In the genomic region with DNA sequence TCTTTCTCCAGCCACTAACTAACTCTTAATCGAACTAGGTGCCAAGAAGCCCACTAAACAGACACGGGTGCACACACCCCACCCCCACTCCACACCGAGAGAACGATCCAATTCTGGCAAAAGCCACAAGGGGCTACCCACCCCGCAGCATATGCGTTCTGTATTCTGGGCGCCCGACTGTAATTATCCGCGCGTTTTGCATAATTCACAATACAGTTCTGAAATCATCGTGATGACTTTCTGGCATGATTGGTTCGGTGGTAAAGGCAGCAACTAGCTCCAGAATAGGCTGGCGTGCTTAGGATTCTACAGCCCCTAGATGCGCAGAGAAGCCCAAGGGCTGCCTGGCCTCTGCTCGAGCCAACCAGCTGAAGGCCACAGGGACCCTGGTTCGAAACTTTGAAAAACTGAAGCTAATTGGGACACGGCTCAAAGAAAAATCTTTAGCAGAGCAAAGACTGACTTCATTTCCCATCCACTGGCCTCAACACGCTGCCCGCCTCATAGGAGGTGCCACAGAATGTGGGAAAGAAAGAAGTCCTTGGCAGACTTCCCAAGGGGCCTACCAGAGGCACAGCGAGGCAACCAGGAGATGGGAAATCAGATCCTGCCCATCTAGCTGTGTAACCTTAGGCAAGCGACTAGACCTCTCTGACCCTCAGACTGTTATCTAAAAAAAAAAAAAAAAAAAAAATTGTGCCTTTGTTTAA, we compare ENCODE assay signal across 24 mouse cellular contexts. TPM values are rescaled to one million over a fixed set of nuclear protein-coding genes. Genes with fewer than 3 reads are reported as not detected.
A peak's percentile ranks its signal among the peaks of the same experiment; 100 is the strongest.
DNase-seq lines count a peak whose midpoint lies in the region; ATAC-seq lines count a peak whose summit lies in the region.
"Had no signal": no experiment of that assay in that cellular context is flagged by ENCODE, and none has a peak within 500 bp of the region (broad histone marks: within the 10 kb centered on the region; RNA-seq: fewer than 3 reads in every experiment).

No protein-coding gene starts in this region.

- peaks cover 4% of the 10 kb centered on the region; the same call in 1 of the 2 replicates for H3K27me3 ChIP-seq in forebrain, embryonic 14.5 days (replicated peaks; ENCODE audit: control insufficient read depth, insufficient read depth, low read length)

- H3K9me3 ChIP-seq in forebrain, embryonic 14.5 days (replicated peaks; ENCODE audit: control insufficient read depth, low read length): no peaks in the 10 kb centered on the region
- H3K9me3 ChIP-seq: embryonic facial prominence, embryonic 15.5 days; heart, embryonic 15.5 days; neural tube, embryonic 12.5 days; stomach, embryonic 15.5 days had no signal

- H3K9ac ChIP-seq in forebrain, embryonic 14.5 days (ENCODE audit: low read length): peak overlapping the region; percentile 90
- H3K9ac ChIP-seq: embryonic facial prominence, embryonic 15.5 days; heart, embryonic 15.5 days; neural tube, embryonic 12.5 days; stomach, embryonic 15.5 days had no signal

- H3K36me3 ChIP-seq in forebrain, embryonic 14.5 days (ENCODE audit: control insufficient read depth, insufficient read depth, low read length): no peaks in the 10 kb centered on the region
- H3K36me3 ChIP-seq: embryonic facial prominence, embryonic 15.5 days; heart, embryonic 15.5 days; neural tube, embryonic 12.5 days; stomach, embryonic 15.5 days had no signal

- 4% methylated on average over 22 of the region's 22 CpGs for WGBS in forebrain, embryonic 14.5 days

- peak overlapping the region; percentile 86 for H3K4me2 ChIP-seq in forebrain, embryonic 14.5 days (ENCODE audit: low read length)
- H3K4me2 ChIP-seq: embryonic facial prominence, embryonic 15.5 days; heart, embryonic 15.5 days; liver, embryonic 11.5 days; neural tube, embryonic 12.5 days; stomach, embryonic 15.5 days had no signal

- peak; percentile 35 for ATAC-seq in forebrain, embryonic 14.5 days

- H3K27ac ChIP-seq in forebrain, embryonic 14.5 days (ENCODE audit: low read depth, low read length): peak overlapping the region; percentile 75; the same call in 1 of the 2 replicates
- H3K27ac ChIP-seq: embryonic facial prominence, embryonic 15.5 days; heart, embryonic 15.5 days; kidney, postnatal 0 days; neural tube, embryonic 12.5 days; stomach, embryonic 15.5 days had no signal

- intact Hi-C loops in left cerebral cortex, postnatal 25 days (cut with DNase I): no loop called here
- intact Hi-C loops in left cerebral cortex, postnatal 36 days (cut with DNase I): loop anchor here (2.0 kb wide), 1 partner anchor 45 kb away; no protein-coding TSS in a partner anchor

- H3K4me1 ChIP-seq in forebrain, embryonic 14.5 days (ENCODE audit: control insufficient read depth, insufficient read depth, low read length): peaks cover 31% of the 10 kb centered on the region

- peak; percentile 7 to 32 for DNase-seq in left cerebral cortex, postnatal 25 days (ENCODE audit: low spot score in 2 of 2)
- no peak for DNase-seq in left cerebral cortex, postnatal 36 days (ENCODE audit: low spot score in 2 of 2)
- DNase-seq in right cerebral cortex, postnatal 10 days (ENCODE audit: low spot score in 2 of 2): peak; percentile 50 to 58
- DNase-seq in right cerebral cortex, postnatal 25 days: no peak
- peak; percentile 84 for DNase-seq in forebrain, embryonic 14.5 days (ENCODE audit: low spot score)
- DNase-seq in cerebellum, adult 8-10 months: no peak
- DNase-seq in lung, postnatal 25 days (ENCODE audit: low spot score): no peak
- DNase-seq: cerebellum, adult 9-11 months; gastrocnemius, postnatal 36 days; kidney, adult 18-20 months; left cerebral cortex, postnatal 4 days; lung, adult 18-20 months; thymus, adult 18-20 months; thymus, postnatal 4 days had no signal

- peak overlapping the region; percentile 68 for H3K4me3 ChIP-seq in forebrain, embryonic 14.5 days (ENCODE audit: low read depth, low read length)
- H3K4me3 ChIP-seq: heart, embryonic 15.5 days; neural tube, embryonic 12.5 days; stomach, embryonic 15.5 days had no signal

RNA-seq across cellular contexts. Expression of gene Ostm1, which starts 2.1 kb away (rescaled TPM):
- 10 to 100 TPM; 49.3 to 50.1 TPM for total RNA-seq in left cerebral cortex, postnatal 25 days (2021)
- total RNA-seq in left cerebral cortex, postnatal 36 days (2021): 10 to 100 TPM; 47.1 to 55.2 TPM
- polyA plus RNA-seq in forebrain, embryonic 14.5 days (2014; fragmentation: Nextera tagmentation; extraction: Ambion mirVana): 54.2 and 54.9 TPM in 2 replicates

RNA-seq across cellular contexts. Expression of gene Nr2e1, which starts 2.3 kb away (rescaled TPM):
- total RNA-seq in left cerebral cortex, postnatal 25 days (2021): 10 to 100 TPM; 13.1 to 13.8 TPM
- total RNA-seq in left cerebral cortex, postnatal 36 days (2021): 10 to 100 TPM; 12.1 to 12.9 TPM
- polyA plus RNA-seq in forebrain, embryonic 14.5 days (2014; fragmentation: Nextera tagmentation; extraction: Ambion mirVana): 33.2 and 39.4 TPM in 2 replicates
- total RNA-seq: adrenal gland, adult 18-20 months; gastrocnemius, postnatal 36 days; heart, adult 8-10 months; hematopoietic stem cell, adult 5-6 weeks; monocyte, adult 5-6 weeks had no signal
- polyA plus RNA-seq: heart, embryonic 15.5 days; kidney, postnatal 0 days; liver, embryonic 11.5 days; neural tube, embryonic 12.5 days had no signal

Comparison
In these comparisons a context has a peak if more than half of its experiments do, and no peak if none do; other contexts are left out.
1. DNase-seq: peak in left cerebral cortex, postnatal 25 days (2 of 2), right cerebral cortex, postnatal 10 days (2 of 2) and forebrain, embryonic 14.5 days (single experiment); none in left cerebral cortex, postnatal 36 days (0 of 2), right cerebral cortex, postnatal 25 days (single experiment), cerebellum, adult 8-10 months (single experiment) and lung, postnatal 25 days (single experiment).